Mouse (Mus musculus) neural tube, embryonic 10.5 days (tissue): ENCODE data around the gene Gzmm.

Experiments
- DNase-seq: peaks from one replicate; pipeline ENCODE4 v3.0.0-alpha.2; 2017; ENCODE audit warnings: low spot score; ENCODE audit errors: extremely low spot score

The Gzmm gene

GRCm38 (mm10) chr10:79723692-79724091 lies 34.9 kb downstream of the Gzmm start:
- DNase-seq = no peak

- DNase-seq = no peak
Observed at GRCm38 (mm10) chr10:79726090-79726489, 37.3 kb downstream of the Gzmm start.

DNA sequence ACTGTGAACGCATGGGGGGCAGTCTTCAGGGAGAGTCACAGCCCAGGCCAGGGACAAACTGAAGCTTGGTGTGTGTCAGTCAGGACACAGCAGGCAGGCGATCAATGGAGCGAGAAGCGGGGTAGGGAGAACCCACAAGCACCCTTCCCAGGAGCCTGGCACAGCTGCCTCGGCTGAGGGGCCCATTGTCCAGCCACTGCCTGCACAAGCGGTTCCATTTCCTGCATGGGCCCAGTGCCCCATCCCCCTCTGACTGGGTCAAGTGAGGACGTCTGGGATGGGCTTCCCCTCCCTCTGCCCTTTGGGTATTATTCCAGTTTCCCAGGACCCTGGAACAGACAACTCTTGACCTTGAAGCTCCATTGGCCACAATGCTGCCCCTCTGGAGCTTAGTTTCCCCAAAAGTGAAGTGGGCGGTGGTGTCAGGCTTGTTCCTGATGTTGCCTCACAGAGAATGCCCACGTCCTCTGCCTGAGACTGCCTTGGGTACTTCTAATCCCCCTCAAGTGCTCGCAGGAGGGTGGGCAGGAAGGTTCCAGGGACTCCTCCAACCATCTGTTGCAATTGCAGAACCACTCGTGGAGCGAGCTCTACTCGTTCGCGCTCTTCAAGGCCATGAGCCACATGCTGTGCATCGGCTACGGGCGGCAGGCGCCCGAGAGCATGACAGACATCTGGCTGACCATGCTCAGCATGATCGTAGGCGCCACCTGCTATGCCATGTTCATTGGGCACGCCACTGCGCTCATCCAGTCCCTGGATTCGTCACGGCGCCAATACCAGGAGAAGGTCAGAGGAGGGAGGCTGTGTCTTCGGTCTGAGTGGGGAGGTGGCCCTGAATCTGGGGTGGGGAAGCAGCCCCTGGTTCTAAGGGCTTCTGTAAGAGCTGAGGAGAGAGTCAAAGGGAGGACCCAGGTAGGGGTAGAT lies 39.8 kb downstream of the Gzmm start:
- no peak for DNase-seq

GRCm38 (mm10) chr10:79729357-79729965 lies 40.6 kb downstream of the Gzmm start:
- no peak for DNase-seq

DNA sequence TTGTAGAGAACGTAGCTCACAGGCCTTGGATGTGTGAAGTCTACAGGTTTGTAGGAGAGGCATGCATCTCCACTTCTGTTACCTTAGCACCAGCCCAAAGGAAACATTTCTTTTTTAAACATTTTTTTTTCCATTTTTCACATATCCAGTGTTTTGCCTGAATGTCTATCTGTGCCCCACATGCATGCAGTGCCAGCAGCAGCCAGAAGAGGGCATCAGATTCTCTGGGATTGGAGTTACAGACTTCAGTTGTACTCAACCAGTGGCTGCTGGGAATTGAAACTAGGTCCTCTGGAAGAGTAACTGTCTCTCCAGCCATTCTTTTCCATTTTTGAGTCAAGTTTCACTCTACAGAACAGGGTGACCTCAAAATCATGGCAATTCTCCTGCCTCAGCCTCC lies 43.7 kb downstream of the Gzmm start:
- DNase-seq = no peak

- no peak for DNase-seq
Observed at GRCm38 (mm10) chr10:79733847-79734246, 45.0 kb downstream of the Gzmm start.

DNA sequence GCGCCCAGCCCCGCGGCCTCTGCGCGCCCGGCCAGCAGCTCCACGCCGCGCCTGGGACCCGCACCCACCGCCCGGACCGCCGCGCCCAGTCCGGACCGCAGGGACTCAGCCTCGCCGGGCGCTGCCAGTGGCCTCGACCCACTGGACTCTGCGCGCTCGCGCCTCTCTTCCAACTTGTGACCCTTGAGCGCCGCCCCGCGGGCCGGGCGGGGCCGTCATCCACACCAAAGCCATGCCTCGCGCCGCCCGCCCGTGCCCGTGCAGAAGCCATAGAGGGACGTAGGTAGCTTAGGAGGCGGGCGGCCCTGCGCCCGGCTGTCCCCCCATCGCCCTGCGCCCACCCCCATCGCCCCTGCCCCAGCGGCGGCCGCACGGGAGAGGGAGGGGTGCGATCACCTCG lies 46.5 kb downstream of the Gzmm start:
- no peak for DNase-seq

DNA sequence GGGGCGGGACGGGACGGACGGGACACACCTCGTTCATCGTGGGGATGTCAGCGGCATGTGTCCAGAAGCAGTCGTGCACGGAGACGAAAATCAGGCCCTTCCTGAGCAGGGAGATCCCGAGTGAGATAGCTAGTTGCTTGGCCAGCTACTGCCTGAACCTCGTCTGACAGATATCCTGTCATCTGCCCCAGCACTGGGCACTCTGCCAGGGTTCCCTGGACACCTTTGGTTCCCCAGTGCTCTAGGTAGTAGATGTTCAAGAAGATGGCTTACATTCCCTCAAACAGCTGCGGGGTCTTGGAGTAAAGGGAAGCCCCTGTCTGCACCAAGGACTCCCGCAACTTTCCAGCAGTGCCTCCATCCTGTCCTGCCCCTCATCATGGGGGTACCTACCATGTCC lies 47.9 kb downstream of the Gzmm start:
- DNase-seq = no peak

GRCm38 (mm10) chr10:79738259-79738658 lies 49.4 kb downstream of the Gzmm start:
- no peak for DNase-seq

- DNase-seq = no peak
Observed at GRCm38 (mm10) chr10:79739234-79739633, 50.4 kb downstream of the Gzmm start.

DNA sequence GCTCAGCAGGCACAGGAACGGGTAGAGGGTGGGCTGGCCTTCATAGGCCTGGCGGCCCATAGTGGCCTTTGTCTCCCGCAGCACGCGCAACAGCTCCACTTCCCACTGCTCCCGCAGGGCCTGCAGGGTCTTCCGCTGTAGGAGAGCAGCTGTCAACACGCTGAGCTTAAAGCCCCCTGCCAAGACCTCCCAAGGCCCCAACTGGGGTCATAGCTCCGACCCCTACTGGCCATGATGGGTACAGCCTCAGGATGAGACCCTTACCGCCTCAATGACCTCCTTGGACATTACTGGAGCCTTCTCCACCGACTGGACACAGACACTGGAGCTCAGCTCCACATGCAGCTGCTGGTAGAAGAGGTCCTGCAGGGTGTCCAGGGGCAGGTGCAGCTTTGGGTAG lies 52.0 kb downstream of the Gzmm start:
- no peak for DNase-seq

DNA sequence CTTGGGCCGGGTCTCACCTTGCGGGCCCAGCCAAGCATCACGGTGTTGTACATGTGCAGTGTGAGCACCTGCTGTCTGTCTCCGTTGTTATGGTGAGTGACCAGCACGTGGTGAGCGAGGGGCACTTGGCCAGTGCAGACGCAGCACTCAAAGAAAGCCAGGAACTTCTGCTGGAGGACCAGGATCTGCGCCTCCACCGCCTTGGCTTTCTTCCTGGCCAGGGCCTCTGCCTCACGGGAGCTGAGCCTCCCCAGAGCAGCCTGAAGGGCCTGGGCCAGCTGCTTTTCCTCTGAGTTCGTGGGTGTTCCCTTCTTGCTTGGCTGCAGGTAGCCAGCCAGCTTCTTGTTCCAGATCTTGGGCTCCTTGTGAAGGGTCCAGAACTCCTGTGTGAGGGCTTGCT lies 54.3 kb downstream of the Gzmm start:
- no peak for DNase-seq

- DNase-seq = no peak
Observed at GRCm38 (mm10) chr10:79743650-79744365, 55.0 kb downstream of the Gzmm start.
